Mouse (Mus musculus) adrenal gland, postnatal 4 days (tissue): Measurements from ENCODE around the gene Tatdn2. TPM values are rescaled to one million over a fixed set of nuclear protein-coding genes. Genes with fewer than 3 reads are reported as not detected.

Experiments
- microRNA-seq: library from miRNA; unstranded; fragments of <30 nt; microRNA quantifications from one replicate; pipeline ENCODE4 v1.2.0, GENCODE M21; 2021
- total RNA-seq, 2 experiments: library from RNA; stranded (reverse); gene quantifications; 2 replicates each; pipeline ENCODE4 v1.2.3; 2021

Gene Tatdn2
- total RNA-seq, 2 experiments from 2014 or later = 68.2 to 71.2 TPM

Small RNAs within 50 kb of the gene (microRNA-seq; reads per million reads assigned to microRNA genes)
- gene Mir7042 = 1.3 reads per million

Other genes starting within 250 kb of the Tatdn2 start
- gene Il17re, start 238.6 kb upstream of the Tatdn2 start, total RNA-seq = 1 to 10 TPM in 1 of 2 experiments, under 1 TPM in 1; 0.90 to 2.5 TPM
- gene Il17rc, start 225.6 kb upstream of the Tatdn2 start, total RNA-seq = 10 to 100 TPM; 22.7 to 25.4 TPM
- gene Creld1, start 213.8 kb upstream of the Tatdn2 start, total RNA-seq = 10 to 100 TPM; 40.6 to 44.1 TPM
- 1 to 10 TPM in 1 of 2 experiments, under 1 TPM in 1; 0.59 to 1.3 TPM for gene Prrt3, start 195.1 kb upstream of the Tatdn2 start, total RNA-seq
- gene Emc3, start 165.4 kb upstream of the Tatdn2 start, total RNA-seq = 10 to 100 TPM; 85.9 to 87.9 TPM
- 1 to 10 TPM; 7.9 to 8.1 TPM for gene Fancd2, start 165.4 kb upstream of the Tatdn2 start, total RNA-seq
- under 1 TPM; 0.37 to 0.67 TPM for gene Fancd2os, start 96.3 kb upstream of the Tatdn2 start, total RNA-seq
- 100 to 1,000 TPM; 194 to 195 TPM for gene Brk1, start 92.3 kb upstream of the Tatdn2 start, total RNA-seq
- 10 to 100 TPM; 32.5 to 34.3 TPM for gene Vhl, start 73.1 kb upstream of the Tatdn2 start, total RNA-seq
- 10 to 100 TPM; 12.5 to 13.2 TPM for gene Irak2, start 58.6 kb upstream of the Tatdn2 start, total RNA-seq
- gene Ghrl, start 22.8 kb downstream of the Tatdn2 start, total RNA-seq = 1 to 10 TPM in 1 of 2 experiments, not detected in 1; 6.2 TPM
- gene Sec13, start 43.7 kb downstream of the Tatdn2 start, total RNA-seq = 100 to 1,000 TPM; 122 to 123 TPM